Mouse (Mus musculus) heart, embryonic 10.5 days (tissue): Measurements from ENCODE around the gene Gbx2. TPM values are rescaled to one million over a fixed set of nuclear protein-coding genes. Genes with fewer than 3 reads are reported as not detected.

Experiments used
- DNase-seq: peaks from one replicate; pipeline ENCODE4 v3.0.0-alpha.2; 2017; ENCODE audit warnings: low spot score
- H3K27ac ChIP-seq: fragments of 300-500 bp; sonication (generic); 2 replicates; pipeline ENCODE4 v1.5.1; 2016; ENCODE audit warnings: mild to moderate bottlenecking
- H3K27me3 ChIP-seq: fragments of 300-500 bp; sonication (generic); 2 replicates; pipeline ENCODE4 v1.6.1; 2016; ENCODE audit warnings: mild to moderate bottlenecking; ENCODE audit not compliant: poor library complexity, insufficient read depth, severe bottlenecking
- H3K36me3 ChIP-seq: fragments of 300-500 bp; sonication (generic); 2 replicates; pipeline ENCODE4 v1.6.1; 2016; ENCODE audit warnings: mild to moderate bottlenecking, moderate library complexity
- H3K4me1 ChIP-seq: fragments of 300-500 bp; sonication (generic); 2 replicates; pipeline ENCODE4 v1.6.1; 2016; ENCODE audit warnings: mild to moderate bottlenecking
- H3K4me3 ChIP-seq: fragments of 300-500 bp; sonication (generic); 2 replicates; pipeline ENCODE4 v1.5.1; 2016; ENCODE audit warnings: mild to moderate bottlenecking, moderate library complexity
- H3K9me3 ChIP-seq: fragments of 300-500 bp; sonication (generic); 2 replicates; pipeline ENCODE4 v1.6.1; 2016; ENCODE audit warnings: mild to moderate bottlenecking, moderate library complexity
- whole genome bisulfite sequencing: fragments of 180-500 bp; shearing (Covaris S2); methylation state at CpG from one replicate; pipeline ENCODE4 v1.1.7; 2016; 5-methylcytosine and 5-hydroxymethylcytosine counted together
- polyA plus RNA-seq: library from polyadenylated mRNA; unstranded; fragments of >200 nt; fragmentation: Nextera tagmentation; extraction: Ambion mirVana; gene quantifications from 2 replicates; pipeline ENCODE4 v1.2.1, GENCODE M21; 2016

Gbx2 gene
- polyA plus RNA-seq, 1 experiment from 2014 or later: 1.9 TPM

GRCm38 (mm10) chr1:89921806-89922205 lies 9.2 kb downstream of the Gbx2 start:
- no peak overlapping the region for H3K4me3 ChIP-seq
- 2% methylated on average over 10 of the region's 10 CpGs for WGBS
- peaks cover 99% of the 10 kb centered on the region for H3K27me3 ChIP-seq
- peaks cover 20% of the 10 kb centered on the region for H3K4me1 ChIP-seq
- DNase-seq: no peak
- peaks cover 4% of the 10 kb centered on the region for H3K9me3 ChIP-seq
- no peaks in the 10 kb centered on the region for H3K36me3 ChIP-seq
- H3K27ac ChIP-seq: no peak overlapping the region

- peaks cover 19% of the 10 kb centered on the region for H3K4me1 ChIP-seq
- DNase-seq: no peak
- no peak overlapping the region for H3K27ac ChIP-seq
- 74% methylated on average over 6 of the region's 6 CpGs for WGBS
- peaks cover 78% of the 10 kb centered on the region for H3K27me3 ChIP-seq
- no peak overlapping the region for H3K4me3 ChIP-seq
- peaks cover 4% of the 10 kb centered on the region for H3K9me3 ChIP-seq
- no peaks in the 10 kb centered on the region for H3K36me3 ChIP-seq
These were observed 11.8 kb downstream of the Gbx2 start for GRCm38 (mm10) chr1:89919206-89919605.

GRCm38 (mm10) chr1:89918111-89918510 lies 12.9 kb downstream of the Gbx2 start:
- Histone ChIP-seq H3K4me3 (no peak overlapping the region), H3K9me3 (peaks cover 4% of the 10 kb centered on the region), H3K36me3 (no peaks in the 10 kb centered on the region), H3K27me3 (peaks cover 67% of the 10 kb centered on the region), H3K4me1 (peaks cover 10% of the 10 kb centered on the region), H3K27ac (no peak overlapping the region)
- DNase-seq: no peak
- 21% methylated on average over 18 of the region's 18 CpGs for WGBS

- H3K27ac ChIP-seq: no peak overlapping the region
- no peak for DNase-seq
- 80% methylated on average over 4 of the region's 4 CpGs for WGBS
These were observed 17.4 kb downstream of the Gbx2 start for GRCm38 (mm10) chr1:89913611-89914010.

GRCm38 (mm10) chr1:89912392-89912791 lies 18.6 kb downstream of the Gbx2 start:
- no peak for DNase-seq
- Histone ChIP-seq H3K4me1 (no peaks in the 10 kb centered on the region), H3K36me3 (no peaks in the 10 kb centered on the region), H3K27ac (no peak overlapping the region), H3K27me3 (peaks cover 14% of the 10 kb centered on the region), H3K9me3 (no peaks in the 10 kb centered on the region), H3K4me3 (no peak overlapping the region)
- WGBS: 61% methylated on average over 5 of the region's 5 CpGs

More at GRCm38 (mm10) chr1:89913611-89914010, 17.4 kb downstream of the Gbx2 start:
- no peak overlapping the region for H3K4me3 ChIP-seq
- H3K36me3 ChIP-seq: no peaks in the 10 kb centered on the region
- no peaks in the 10 kb centered on the region for H3K9me3 ChIP-seq
- H3K4me1 ChIP-seq: no peaks in the 10 kb centered on the region
- H3K27me3 ChIP-seq: peaks cover 27% of the 10 kb centered on the region

GRCm38 (mm10) chr1:89909796-89910195 lies 21.2 kb downstream of the Gbx2 start:
- Histone ChIP-seq H3K36me3 (no peaks in the 10 kb centered on the region), H3K4me3 (no peak overlapping the region), H3K27ac (no peak overlapping the region), H3K9me3 (no peaks in the 10 kb centered on the region), H3K27me3 (0 out of 2 replicates have a peak, but pooled peaks cover 5% of the 10 kb centered on the region), H3K4me1 (no peaks in the 10 kb centered on the region)
- 90% methylated on average over 8 of the region's 8 CpGs for WGBS
- DNase-seq: no peak

- no peaks in the 10 kb centered on the region for H3K9me3 ChIP-seq
- no peaks in the 10 kb centered on the region for H3K27me3 ChIP-seq
- 85% methylated on average over 1 of the region's 1 CpGs for WGBS
- H3K36me3 ChIP-seq: no peaks in the 10 kb centered on the region
- H3K4me3 ChIP-seq: no peak overlapping the region
- DNase-seq: no peak
- H3K27ac ChIP-seq: no peak overlapping the region
- H3K4me1 ChIP-seq: no peaks in the 10 kb centered on the region
These were observed 28.3 kb downstream of the Gbx2 start for GRCm38 (mm10) chr1:89902641-89903040.

- H3K9me3 ChIP-seq: no peaks in the 10 kb centered on the region
- no peak overlapping the region for H3K4me3 ChIP-seq
- 84% methylated on average over 2 of the region's 2 CpGs for WGBS
- H3K27ac ChIP-seq: no peak overlapping the region
- H3K4me1 ChIP-seq: no peaks in the 10 kb centered on the region
- no peaks in the 10 kb centered on the region for H3K36me3 ChIP-seq
- DNase-seq: no peak
- no peaks in the 10 kb centered on the region for H3K27me3 ChIP-seq
These were observed 28.7 kb downstream of the Gbx2 start for GRCm38 (mm10) chr1:89902236-89902635.

- H3K4me1 ChIP-seq: no peaks in the 10 kb centered on the region
- WGBS: 76% methylated on average over 4 of the region's 4 CpGs
- H3K27ac ChIP-seq: no peak overlapping the region
- H3K36me3 ChIP-seq: no peaks in the 10 kb centered on the region
- no peaks in the 10 kb centered on the region for H3K9me3 ChIP-seq
- no peaks in the 10 kb centered on the region for H3K27me3 ChIP-seq
- no peak for DNase-seq
- H3K4me3 ChIP-seq: no peak overlapping the region
These were observed 29.6 kb downstream of the Gbx2 start for GRCm38 (mm10) chr1:89901381-89901780.

GRCm38 (mm10) chr1:89899761-89900445 lies 31.1 kb downstream of the Gbx2 start:
- H3K36me3 ChIP-seq: no peaks in the 10 kb centered on the region
- H3K9me3 ChIP-seq: no peaks in the 10 kb centered on the region
- 81% methylated on average over 11 of the region's 11 CpGs for WGBS
- no peak for DNase-seq
- H3K4me1 ChIP-seq: no peaks in the 10 kb centered on the region
- no peaks in the 10 kb centered on the region for H3K27me3 ChIP-seq
- H3K27ac ChIP-seq: no peak overlapping the region
- H3K4me3 ChIP-seq: no peak overlapping the region

- H3K27me3 ChIP-seq: no peaks in the 10 kb centered on the region
- H3K4me3 ChIP-seq: no peak overlapping the region
- H3K36me3 ChIP-seq: no peaks in the 10 kb centered on the region
- no peaks in the 10 kb centered on the region for H3K9me3 ChIP-seq
- no peak overlapping the region for H3K27ac ChIP-seq
- H3K4me1 ChIP-seq: no peaks in the 10 kb centered on the region
- WGBS: 59% methylated on average over 2 of the region's 2 CpGs
- no peak for DNase-seq
These were observed 31.9 kb downstream of the Gbx2 start for GRCm38 (mm10) chr1:89899036-89899435.

- Histone ChIP-seq H3K4me1 (peaks cover 12% of the 10 kb centered on the region), H3K27ac (no peak overlapping the region), H3K27me3 (no peaks in the 10 kb centered on the region), H3K36me3 (peaks cover 2% of the 10 kb centered on the region; the same call in 1 of the 2 replicates), H3K4me3 (no peak overlapping the region), H3K9me3 (no peaks in the 10 kb centered on the region)
- DNase-seq: no peak
- WGBS: 78% methylated on average over 5 of the region's 5 CpGs
These were observed 35.2 kb downstream of the Gbx2 start for GRCm38 (mm10) chr1:89895801-89896200.

GRCm38 (mm10) chr1:89892281-89892680 lies 38.7 kb downstream of the Gbx2 start:
- no peaks in the 10 kb centered on the region for H3K9me3 ChIP-seq
- WGBS: 68% methylated on average over 7 of the region's 7 CpGs
- H3K36me3 ChIP-seq: peaks cover 30% of the 10 kb centered on the region
- H3K27me3 ChIP-seq: no peaks in the 10 kb centered on the region
- H3K27ac ChIP-seq: no peak overlapping the region
- peaks cover 12% of the 10 kb centered on the region for H3K4me1 ChIP-seq
- DNase-seq: no peak
- H3K4me3 ChIP-seq: no peak overlapping the region

GRCm38 (mm10) chr1:89891400-89891799 lies 39.6 kb downstream of the Gbx2 start:
- no peaks in the 10 kb centered on the region for H3K27me3 ChIP-seq
- peaks cover 32% of the 10 kb centered on the region for H3K36me3 ChIP-seq
- DNase-seq: no peak
- no peaks in the 10 kb centered on the region for H3K9me3 ChIP-seq
- H3K27ac ChIP-seq: no peak overlapping the region
- 62% methylated on average over 6 of the region's 6 CpGs for WGBS
- no peak overlapping the region for H3K4me3 ChIP-seq
- H3K4me1 ChIP-seq: peaks cover 12% of the 10 kb centered on the region
